Mouse (Mus musculus) embryonic facial prominence, embryonic 13.5 days (tissue): ENCODE results near the gene Macrod1. TPM values are rescaled to one million over a fixed set of nuclear protein-coding genes. Genes with fewer than 3 reads are reported as not detected.

Experiments
- ATAC-seq: fragments of 200-750 bp; cut with Nextera tagmentation; 2 replicates; pipeline ENCODE4 v1.8.0; 2017; ENCODE audit warnings: low read depth; ENCODE audit not compliant: insufficient number of reproducible peaks, insufficient read depth, low FRiP score, low TSS enrichment
- H3K27ac ChIP-seq: fragments of 300-500 bp; sonication (generic); 2 replicates; pipeline ENCODE4 v1.5.1; 2015; ENCODE audit warnings: moderate library complexity, mild to moderate bottlenecking, inconsistent platforms
- H3K27me3 ChIP-seq: fragments of 300-500 bp; sonication (generic); 2 replicates; pipeline ENCODE4 v1.6.1; 2015; ENCODE audit warnings: mild to moderate bottlenecking, inconsistent platforms
- H3K36me3 ChIP-seq: fragments of 300-500 bp; sonication (generic); 2 replicates; pipeline ENCODE4 v1.6.1; 2015; ENCODE audit warnings: mild to moderate bottlenecking, inconsistent platforms
- H3K4me1 ChIP-seq: fragments of 300-500 bp; sonication (generic); 2 replicates; pipeline ENCODE4 v1.6.1; 2015; ENCODE audit warnings: inconsistent platforms
- H3K4me2 ChIP-seq: fragments of 300-500 bp; sonication (generic); 2 replicates; pipeline ENCODE4 v1.6.1; 2015; ENCODE audit warnings: moderate library complexity, mild to moderate bottlenecking, inconsistent platforms
- H3K4me3 ChIP-seq: fragments of 300-500 bp; sonication (generic); 2 replicates; pipeline ENCODE4 v1.5.1; 2015; ENCODE audit warnings: mild to moderate bottlenecking, inconsistent platforms
- H3K9ac ChIP-seq: fragments of 300-500 bp; sonication (generic); 2 replicates; pipeline ENCODE4 v1.6.1; 2015; ENCODE audit warnings: mild to moderate bottlenecking, inconsistent platforms
- H3K9me3 ChIP-seq: fragments of 300-500 bp; sonication (generic); 2 replicates; pipeline ENCODE4 v1.6.1; 2016; ENCODE audit warnings: inconsistent platforms
- WGBS: fragments of 180-500 bp; shearing (Covaris S2); methylation state at CpG from one replicate; pipeline ENCODE4 v1.1.7; 2015; ENCODE audit warnings: mixed read lengths; 5-methylcytosine and 5-hydroxymethylcytosine counted together
- polyA plus RNA-seq: library from polyadenylated mRNA; unstranded; fragments of >200 nt; fragmentation: Nextera tagmentation; extraction: Ambion mirVana; gene quantifications from 2 replicates; pipeline ENCODE4 v1.2.1, GENCODE M21; 2015

The Macrod1 gene
- polyA plus RNA-seq, 1 experiment from 2014 or later, result 9.0 TPM

GRCm38 (mm10) chr19:7148096-7148495, 91.5 kb downstream of the Macrod1 start:
- peaks cover 25% of the 10 kb centered on the region for H3K27me3 ChIP-seq
- H3K4me1 ChIP-seq, result peaks cover 70% of the 10 kb centered on the region
- H3K9ac ChIP-seq, result peak overlapping the region; percentile 44; the same call in 1 of the 2 replicates
- no peaks in the 10 kb centered on the region for H3K36me3 ChIP-seq
- no peak overlapping the region for H3K4me2 ChIP-seq
- ATAC-seq, result no peak
- 29% methylated on average over 4 of the region's 4 CpGs for WGBS
- H3K4me3 ChIP-seq, result no peak overlapping the region
- no peak overlapping the region for H3K27ac ChIP-seq
- H3K9me3 ChIP-seq, result no peaks in the 10 kb centered on the region

GRCm38 (mm10) chr19:7148541-7149085, 92.0 kb downstream of the Macrod1 start:
- Histone ChIP-seq H3K9ac (peak overlapping the region; percentile 44; the same call in 1 of the 2 replicates), H3K27me3 (peaks cover 21% of the 10 kb centered on the region), H3K27ac (0 out of 2 replicates have a peak overlapping the region, but pooled peaks have one; percentile 2)

GRCm38 (mm10) chr19:7149158-7149685, 92.6 kb downstream of the Macrod1 start:
- no peaks in the 10 kb centered on the region for H3K9me3 ChIP-seq
- 69% methylated on average over 7 of the region's 7 CpGs for WGBS
- no peak overlapping the region for H3K4me3 ChIP-seq
- H3K27me3 ChIP-seq, result peaks cover 21% of the 10 kb centered on the region
- ATAC-seq, result no peak
- H3K4me1 ChIP-seq, result peaks cover 70% of the 10 kb centered on the region
- no peak overlapping the region for H3K9ac ChIP-seq
- H3K4me2 ChIP-seq, result no peak overlapping the region
- no peak overlapping the region for H3K27ac ChIP-seq
- H3K36me3 ChIP-seq, result no peaks in the 10 kb centered on the region

More at GRCm38 (mm10) chr19:7148541-7149085, 92.0 kb downstream of the Macrod1 start:
- peaks cover 70% of the 10 kb centered on the region for H3K4me1 ChIP-seq
- 55% methylated on average over 8 of the region's 8 CpGs for WGBS
- H3K4me2 ChIP-seq, result no peak overlapping the region
- no peaks in the 10 kb centered on the region for H3K9me3 ChIP-seq
- ATAC-seq, result no peak
- H3K4me3 ChIP-seq, result no peak overlapping the region
- H3K36me3 ChIP-seq, result no peaks in the 10 kb centered on the region

- no peaks in the 10 kb centered on the region for H3K36me3 ChIP-seq
- H3K4me1 ChIP-seq, result peaks cover 82% of the 10 kb centered on the region
- H3K9me3 ChIP-seq, result no peaks in the 10 kb centered on the region
- no peak overlapping the region for H3K4me3 ChIP-seq
- H3K27me3 ChIP-seq, result peaks cover 10% of the 10 kb centered on the region; the same call in 1 of the 2 replicates
- H3K9ac ChIP-seq, result no peak overlapping the region
- no peak for ATAC-seq
- H3K27ac ChIP-seq, result no peak overlapping the region
- WGBS, result 73% methylated on average over 7 of the region's 7 CpGs
- H3K4me2 ChIP-seq, result no peak overlapping the region
Observed at GRCm38 (mm10) chr19:7151300-7151926, 94.8 kb downstream of the Macrod1 start.

GRCm38 (mm10) chr19:7151927-7152653, 95.5 kb downstream of the Macrod1 start:
- no peaks in the 10 kb centered on the region for H3K9me3 ChIP-seq
- H3K27me3 ChIP-seq, result peaks cover 12% of the 10 kb centered on the region; the same call in 1 of the 2 replicates
- H3K9ac ChIP-seq, result no peak overlapping the region
- H3K4me3 ChIP-seq, result no peak overlapping the region
- peaks cover 89% of the 10 kb centered on the region for H3K4me1 ChIP-seq
- WGBS, result 65% methylated on average over 6 of the region's 6 CpGs
- H3K4me2 ChIP-seq, result no peak overlapping the region
- H3K27ac ChIP-seq, result no peak overlapping the region
- ATAC-seq, result no peak
- no peaks in the 10 kb centered on the region for H3K36me3 ChIP-seq

- Histone ChIP-seq H3K27me3 (peaks cover 22% of the 10 kb centered on the region), H3K9ac (0 out of 2 replicates have a peak overlapping the region, but pooled peaks have one; percentile 37), H3K27ac (peak overlapping the region; percentile 74), H3K9me3 (no peaks in the 10 kb centered on the region), H3K4me2 (no peak overlapping the region), H3K36me3 (no peaks in the 10 kb centered on the region), H3K4me1 (peaks cover 89% of the 10 kb centered on the region), H3K4me3 (no peak overlapping the region)
- WGBS, result 20% methylated on average over 7 of the region's 7 CpGs
- no peak for ATAC-seq
Observed at GRCm38 (mm10) chr19:7153232-7153631, 96.6 kb downstream of the Macrod1 start.

GRCm38 (mm10) chr19:7155196-7155595, 98.6 kb downstream of the Macrod1 start:
- Histone ChIP-seq H3K27me3 (peaks cover 31% of the 10 kb centered on the region), H3K9ac (no peak overlapping the region)

GRCm38 (mm10) chr19:7157734-7158133, 101.1 kb downstream of the Macrod1 start:
- H3K4me3 ChIP-seq, result no peak overlapping the region
- peaks cover 34% of the 10 kb centered on the region for H3K27me3 ChIP-seq
- no peak for ATAC-seq
- no peaks in the 10 kb centered on the region for H3K36me3 ChIP-seq
- H3K9ac ChIP-seq, result 0 out of 2 replicates have a peak overlapping the region, but pooled peaks have one; percentile 33
- WGBS, result 47% methylated on average over 14 of the region's 14 CpGs
- H3K27ac ChIP-seq, result no peak overlapping the region
- H3K4me1 ChIP-seq, result peaks cover 64% of the 10 kb centered on the region
- no peaks in the 10 kb centered on the region for H3K9me3 ChIP-seq
- no peak overlapping the region for H3K4me2 ChIP-seq

More at GRCm38 (mm10) chr19:7155196-7155595, 98.6 kb downstream of the Macrod1 start:
- 37% methylated on average over 6 of the region's 6 CpGs for WGBS
- peaks cover 80% of the 10 kb centered on the region for H3K4me1 ChIP-seq
- no peaks in the 10 kb centered on the region for H3K36me3 ChIP-seq
- no peak overlapping the region for H3K4me2 ChIP-seq
- H3K27ac ChIP-seq, result no peak overlapping the region
- ATAC-seq, result peak; percentile 26; the same call in 1 of the 2 replicates
- H3K4me3 ChIP-seq, result no peak overlapping the region
- H3K9me3 ChIP-seq, result no peaks in the 10 kb centered on the region

GRCm38 (mm10) chr19:7160151-7160906, 103.7 kb downstream of the Macrod1 start:
- Histone ChIP-seq H3K27ac (no peak overlapping the region), H3K9ac (peak overlapping the region; percentile 54), H3K4me1 (peaks cover 57% of the 10 kb centered on the region), H3K9me3 (no peaks in the 10 kb centered on the region), H3K4me2 (peak overlapping the region; percentile 45), H3K36me3 (no peaks in the 10 kb centered on the region), H3K27me3 (peaks cover 51% of the 10 kb centered on the region), H3K4me3 (no peak overlapping the region)
- no peak for ATAC-seq
- WGBS, result 6% methylated on average over 14 of the region's 14 CpGs

GRCm38 (mm10) chr19:7161064-7161463, 104.5 kb downstream of the Macrod1 start:
- Histone ChIP-seq H3K4me3 (no peak overlapping the region), H3K9me3 (no peaks in the 10 kb centered on the region), H3K27ac (no peak overlapping the region), H3K36me3 (no peaks in the 10 kb centered on the region), H3K9ac (no peak overlapping the region), H3K4me2 (no peak overlapping the region), H3K4me1 (peaks cover 56% of the 10 kb centered on the region), H3K27me3 (peaks cover 52% of the 10 kb centered on the region)
- no peak for ATAC-seq
- WGBS, result 68% methylated on average over 3 of the region's 3 CpGs

GRCm38 (mm10) chr19:7164238-7164637, 107.6 kb downstream of the Macrod1 start:
- Histone ChIP-seq H3K36me3 (no peaks in the 10 kb centered on the region), H3K4me2 (peak overlapping the region; percentile 96), H3K4me1 (peaks cover 46% of the 10 kb centered on the region), H3K9me3 (no peaks in the 10 kb centered on the region), H3K4me3 (peak overlapping the region; percentile 86), H3K27ac (peak overlapping the region; percentile 48), H3K9ac (peak overlapping the region; percentile 85), H3K27me3 (peaks cover 59% of the 10 kb centered on the region)
- ATAC-seq, result 0 out of 2 replicates have a peak, but pooled peaks have one; percentile 29
- WGBS, result 1% methylated on average over 6 of the region's 6 CpGs
